23 mouse cellular contexts compared by ENCODE assay signal in genomic region chr14:120174615-120175014, GRCm38 (mm10).
"Had no signal": no experiment of that assay in that cellular context is flagged by ENCODE, and none has a peak within 500 bp of the region (broad histone marks: within the 10 kb centered on the region; RNA-seq: fewer than 3 reads in every experiment).

No protein-coding gene starts in this region.

- DNase-seq: kidney, postnatal 25 days; layer of hippocampus, adult 9-11 months; liver; lung, adult 18-20 months; lung, postnatal 10 days; lung, postnatal 36 days; retina, postnatal 1 day; right cerebral cortex, postnatal 25 days; thymus, adult 2 months; thymus, postnatal 14 days; thymus, postnatal 4 days had no signal

- H3K27ac ChIP-seq: layer of hippocampus, adult 2 months; limb, embryonic 10.5 days; limb, embryonic 13.5 days; liver, embryonic 12.5 days; liver, embryonic 15.5 days; lung, embryonic 15.5 days; midbrain, embryonic 10.5 days; midbrain, embryonic 13.5 days; neural tube, embryonic 13.5 days had no signal

- ATAC-seq: liver, embryonic 12.5 days; midbrain, embryonic 13.5 days; midbrain, embryonic 16.5 days had no signal

- H3K9me3 ChIP-seq: limb, embryonic 10.5 days; limb, embryonic 13.5 days; liver, embryonic 12.5 days; liver, embryonic 15.5 days; lung, embryonic 15.5 days; megakaryocyte, embryonic 14.5 days; midbrain, embryonic 10.5 days; midbrain, embryonic 13.5 days; neural tube, embryonic 13.5 days had no signal

- H3K4me1 ChIP-seq: limb, embryonic 10.5 days; liver, embryonic 12.5 days; liver, embryonic 15.5 days; lung, embryonic 15.5 days; megakaryocyte, embryonic 14.5 days; midbrain, embryonic 10.5 days; midbrain, embryonic 13.5 days had no signal

- H3K9ac ChIP-seq: limb, embryonic 13.5 days; liver, embryonic 12.5 days; liver, embryonic 15.5 days; lung, embryonic 15.5 days; midbrain, embryonic 13.5 days; neural tube, embryonic 13.5 days had no signal

- H3K4me2 ChIP-seq: limb, embryonic 13.5 days; liver, embryonic 12.5 days; liver, embryonic 15.5 days; lung, embryonic 15.5 days; midbrain, embryonic 13.5 days; neural tube, embryonic 13.5 days had no signal

- H3K36me3 ChIP-seq: limb, embryonic 10.5 days; limb, embryonic 13.5 days; liver, embryonic 12.5 days; liver, embryonic 15.5 days; lung, embryonic 15.5 days; midbrain, embryonic 10.5 days; midbrain, embryonic 13.5 days; neural tube, embryonic 13.5 days had no signal

- H3K27me3 ChIP-seq: limb, embryonic 13.5 days; liver, embryonic 12.5 days; liver, embryonic 15.5 days; lung, embryonic 15.5 days; megakaryocyte, embryonic 14.5 days; midbrain, embryonic 13.5 days; neural tube, embryonic 13.5 days had no signal

- H3K4me3 ChIP-seq: layer of hippocampus, adult 2 months; limb, embryonic 10.5 days; limb, embryonic 13.5 days; liver, embryonic 12.5 days; liver, embryonic 15.5 days; lung, embryonic 15.5 days; megakaryocyte, embryonic 14.5 days; midbrain, embryonic 10.5 days; midbrain, embryonic 13.5 days; myocyte; neural tube, embryonic 13.5 days had no signal
